Mouse (Mus musculus) liver, embryonic 12.5 days (tissue): ENCODE data around the gene Ddx41. TPM values are rescaled to one million over a fixed set of nuclear protein-coding genes. Genes with fewer than 3 reads are reported as not detected.

Experiments
- ATAC-seq: fragments of 200-750 bp; cut with Nextera tagmentation; 2 replicates; pipeline ENCODE4 v1.8.0; 2017; ENCODE audit warnings: moderate number of reproducible peaks, mild to moderate bottlenecking, moderate library complexity
- H3K27ac ChIP-seq: fragments of 300-500 bp; sonication (generic); 2 replicates; pipeline ENCODE4 v1.5.1; 2016; ENCODE audit warnings: mild to moderate bottlenecking
- H3K27me3 ChIP-seq: fragments of 300-500 bp; sonication (generic); replicated peaks from 2 replicates; pipeline ENCODE4 v1.6.1; 2016; ENCODE audit warnings: mild to moderate bottlenecking, moderate library complexity
- H3K36me3 ChIP-seq: fragments of 300-500 bp; sonication (generic); 2 replicates; pipeline ENCODE4 v1.6.1; 2016; ENCODE audit warnings: mild to moderate bottlenecking, moderate library complexity
- H3K4me1 ChIP-seq: fragments of 300-500 bp; sonication (generic); 2 replicates; pipeline ENCODE4 v1.6.1; 2016
- H3K4me2 ChIP-seq: fragments of 300-500 bp; sonication (generic); 2 replicates; pipeline ENCODE4 v1.6.1; 2016; ENCODE audit warnings: mild to moderate bottlenecking, moderate library complexity
- H3K4me3 ChIP-seq: fragments of 300-500 bp; sonication (generic); 2 replicates; pipeline ENCODE4 v1.5.1; 2016; ENCODE audit warnings: mild to moderate bottlenecking, moderate library complexity
- H3K9ac ChIP-seq: fragments of 300-500 bp; sonication (generic); 2 replicates; pipeline ENCODE4 v1.6.1; 2016; ENCODE audit warnings: mild to moderate bottlenecking, moderate library complexity
- H3K9me3 ChIP-seq: fragments of 300-500 bp; sonication (generic); replicated peaks from 2 replicates; pipeline ENCODE4 v1.6.1; 2016; ENCODE audit warnings: mild to moderate bottlenecking, moderate library complexity
- WGBS: fragments of 180-500 bp; shearing (Covaris S2); methylation state at CpG from one replicate; pipeline ENCODE4 v1.1.7; 2016; ENCODE audit not compliant: insufficient replicate concordance; 5-methylcytosine and 5-hydroxymethylcytosine counted together
- polyA plus RNA-seq: library from polyadenylated mRNA; unstranded; fragments of >200 nt; fragmentation: Nextera tagmentation; extraction: Ambion mirVana; gene quantifications from 2 replicates; pipeline ENCODE4 v1.2.1, GENCODE M21; 2016

Gene Ddx41
- polyA plus RNA-seq, 1 experiment from 2014 or later: 42.0 TPM

DNA sequence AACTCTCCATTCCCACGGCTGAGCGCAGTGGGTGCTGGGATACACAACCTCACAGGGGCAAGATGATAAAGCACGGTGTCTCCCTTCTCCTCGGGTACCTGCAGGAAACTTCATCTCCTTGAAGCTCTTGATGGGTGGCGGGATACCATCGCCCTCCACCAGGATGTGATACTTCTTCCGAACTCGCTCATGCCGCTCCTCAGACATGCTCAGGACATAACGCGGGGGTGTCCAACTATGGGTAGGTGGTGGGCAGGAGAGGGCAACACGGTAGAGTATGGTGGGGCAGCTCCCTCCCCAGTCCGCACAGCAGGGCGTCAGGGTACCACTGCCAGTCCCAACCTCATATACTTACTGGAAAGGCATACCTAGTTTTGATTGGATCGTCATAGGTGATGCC is 1.3 kb downstream of the Ddx41 start:
- H3K9me3 ChIP-seq: no peaks in the 10 kb centered on the region
- H3K4me1 ChIP-seq: peaks cover 26% of the 10 kb centered on the region
- no peak overlapping the region for H3K27ac ChIP-seq
- H3K4me2 ChIP-seq: peak overlapping the region; percentile 95
- H3K4me3 ChIP-seq: peak overlapping the region; percentile 86; the same call in 1 of the 2 replicates
- H3K27me3 ChIP-seq: no peaks in the 10 kb centered on the region
- H3K9ac ChIP-seq: no peak overlapping the region
- peaks cover 66% of the 10 kb centered on the region for H3K36me3 ChIP-seq
- WGBS: 81% methylated on average over 15 of the region's 15 CpGs
- ATAC-seq: no peak

GRCm38 (mm10) chr13:55529198-55529915 is 7.1 kb downstream of the Ddx41 start, which contains the start of gene Dok3:
Gene Dok3, minus strand, starts transcription at chr13:55529296.
- Histone ChIP-seq H3K27me3 (no peaks in the 10 kb centered on the region), H3K4me3 (0 out of 2 replicates have a peak within 1 kb of the TSS, but pooled peaks have one; percentile 11), H3K4me1 (peaks cover 37% of the 10 kb centered on the region), H3K27ac (peak within 1 kb of the TSS; percentile 67), H3K36me3 (peaks cover 52% of the 10 kb centered on the region), H3K9me3 (no peaks in the 10 kb centered on the region), H3K4me2 (peak within 1 kb of the TSS; percentile 21), H3K9ac (peak within 1 kb of the TSS; percentile 45; the same call in 1 of the 2 replicates)
- 54% methylated on average over 8 of the region's 8 CpGs for WGBS
- ATAC-seq: no peak

DNA sequence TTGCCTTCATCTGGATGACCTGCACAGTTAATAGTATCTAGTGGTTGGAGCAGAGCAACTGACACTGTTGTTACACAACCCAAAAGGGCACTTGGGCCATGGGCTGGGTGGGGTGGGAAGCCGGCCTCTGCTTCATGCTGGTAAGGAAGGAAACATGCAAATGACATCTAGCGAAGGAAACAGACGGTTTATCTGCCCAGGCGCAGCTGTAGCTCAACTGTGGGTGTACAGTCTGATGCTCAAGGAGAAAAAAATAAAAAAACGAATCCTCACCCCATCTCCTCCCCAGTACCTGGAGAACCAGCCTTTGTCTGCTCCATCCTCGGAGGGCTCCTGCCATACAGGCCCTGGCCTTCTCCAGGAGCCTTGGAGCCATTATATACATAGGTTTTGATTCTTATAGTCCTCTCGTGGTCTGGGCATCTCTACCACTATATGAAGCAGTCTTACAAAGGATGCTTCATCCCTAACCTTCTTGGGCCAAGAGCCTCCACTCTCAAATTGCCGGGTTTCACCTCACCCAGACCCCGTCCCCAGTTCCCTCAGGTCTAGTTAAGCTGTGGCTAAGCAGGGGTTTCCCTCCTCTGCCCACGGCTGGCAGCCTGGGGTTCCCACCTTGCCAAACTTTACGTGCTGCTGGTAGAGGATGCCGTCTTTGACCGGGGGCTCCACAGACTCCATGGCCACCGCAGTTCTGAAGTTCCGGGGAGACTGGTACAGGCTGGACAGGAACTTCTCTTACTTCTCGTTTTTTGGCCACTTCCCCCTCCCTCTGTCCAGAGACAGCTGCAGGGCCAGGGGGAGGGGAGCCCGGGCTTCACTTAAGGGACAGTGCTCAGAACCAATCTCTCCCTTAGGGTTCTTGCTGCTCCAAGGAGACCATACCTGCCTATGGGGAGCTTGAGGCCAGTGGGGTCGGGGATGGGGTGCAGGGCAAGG is 8.4 kb downstream of the Ddx41 start:
- Histone ChIP-seq H3K27ac (peak overlapping the region; percentile 73), H3K4me3 (0 out of 2 replicates have a peak overlapping the region, but pooled peaks have one; percentile 11), H3K4me2 (peak overlapping the region; percentile 21), H3K9ac (peak overlapping the region; percentile 45; the same call in 1 of the 2 replicates), H3K4me1 (peaks cover 44% of the 10 kb centered on the region), H3K36me3 (peaks cover 46% of the 10 kb centered on the region), H3K27me3 (no peaks in the 10 kb centered on the region), H3K9me3 (no peaks in the 10 kb centered on the region)
- WGBS: 24% methylated on average over 18 of the region's 18 CpGs
- peak; percentile 53 for ATAC-seq

GRCm38 (mm10) chr13:55527212-55527611 is 9.2 kb downstream of the Ddx41 start:
- Histone ChIP-seq H3K27ac (peak overlapping the region; percentile 73), H3K36me3 (peaks cover 39% of the 10 kb centered on the region), H3K4me3 (0 out of 2 replicates have a peak overlapping the region, but pooled peaks have one; percentile 11), H3K4me2 (peak overlapping the region; percentile 21), H3K27me3 (no peaks in the 10 kb centered on the region), H3K4me1 (peaks cover 48% of the 10 kb centered on the region), H3K9me3 (no peaks in the 10 kb centered on the region), H3K9ac (no peak overlapping the region)
- 0 out of 2 replicates have a peak, but pooled peaks have one; percentile 1 for ATAC-seq
- WGBS: 72% methylated on average over 16 of the region's 16 CpGs

DNA sequence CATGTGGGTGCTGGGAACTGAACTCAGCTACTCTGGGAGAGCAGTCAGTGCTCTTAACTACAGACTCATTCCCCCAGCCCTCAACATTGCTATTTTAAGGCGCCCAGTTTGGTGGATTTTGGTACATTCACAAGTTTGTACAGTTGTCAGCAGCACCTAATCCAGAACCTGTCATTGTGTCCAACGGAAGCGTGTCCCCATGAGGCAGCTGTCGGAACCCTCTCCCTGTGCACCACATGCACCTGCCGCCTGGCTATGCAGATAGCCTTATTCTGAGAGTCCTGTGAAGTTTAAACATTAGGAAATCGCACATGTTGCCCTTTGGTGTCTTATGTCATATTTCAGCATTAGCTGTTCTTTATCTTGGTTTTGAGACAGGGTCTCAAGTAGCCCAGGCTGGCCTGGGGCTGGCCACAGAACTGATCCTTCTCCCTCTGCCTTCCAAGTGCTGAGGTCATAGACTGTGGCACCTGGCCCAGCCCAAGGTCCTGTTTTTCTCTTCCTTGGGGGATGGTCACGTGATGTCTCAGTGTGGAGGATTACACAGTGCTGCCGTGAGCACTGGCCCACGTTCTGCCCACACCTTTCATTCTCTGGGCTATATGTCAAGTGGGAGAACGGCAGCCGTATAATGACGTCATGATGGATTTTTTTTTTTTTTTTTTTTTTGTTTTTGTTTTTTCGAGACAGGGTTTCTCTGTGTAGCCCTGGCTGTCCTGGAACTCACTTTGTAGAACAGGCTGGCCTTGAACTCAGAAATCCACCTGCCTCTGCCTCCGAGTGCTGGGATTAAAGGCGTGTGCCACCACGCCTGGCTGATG is 10.5 kb downstream of the Ddx41 start:
- Histone ChIP-seq H3K4me2 (no peak overlapping the region), H3K36me3 (peaks cover 26% of the 10 kb centered on the region), H3K4me1 (peaks cover 48% of the 10 kb centered on the region)

DNA sequence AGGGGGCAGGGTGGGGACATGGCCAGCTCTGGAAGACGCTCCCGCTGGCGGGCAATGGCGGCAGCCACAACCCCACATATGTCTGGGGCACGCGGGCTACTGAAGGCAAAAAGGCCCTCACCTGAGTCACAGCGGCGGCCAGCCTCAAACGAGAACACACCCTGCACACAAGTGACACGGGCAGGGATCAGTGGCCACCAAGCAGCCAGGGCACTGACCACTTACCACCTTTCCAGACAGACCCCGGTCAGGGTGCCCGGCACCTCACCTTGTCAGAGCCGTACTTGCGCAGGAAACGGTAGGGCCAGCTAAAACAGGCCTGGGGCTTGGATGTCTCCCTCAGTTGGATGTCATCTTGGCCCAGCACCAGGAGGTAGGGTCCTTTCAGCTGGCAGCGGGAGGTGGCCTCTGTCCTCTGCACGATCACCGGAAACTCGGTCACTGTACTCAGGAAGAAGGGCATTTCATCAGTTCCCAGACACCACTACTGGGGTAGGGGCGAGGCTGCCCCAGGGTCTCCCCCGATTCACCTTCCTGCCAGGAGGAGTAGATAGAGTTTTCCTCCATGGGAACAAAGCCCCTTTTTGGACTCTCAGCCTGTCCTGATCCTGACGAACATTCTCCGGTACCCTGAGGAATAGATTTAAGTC is 12.4 kb downstream of the Ddx41 start:
- H3K4me2 ChIP-seq: no peak overlapping the region
- H3K27me3 ChIP-seq: peaks cover 3% of the 10 kb centered on the region; the same call in 1 of the 2 replicates
- H3K36me3 ChIP-seq: peaks cover 7% of the 10 kb centered on the region
- no peak overlapping the region for H3K4me3 ChIP-seq
- H3K9ac ChIP-seq: no peak overlapping the region
- WGBS: 82% methylated on average over 23 of the region's 23 CpGs
- no peaks in the 10 kb centered on the region for H3K9me3 ChIP-seq
- peaks cover 35% of the 10 kb centered on the region for H3K4me1 ChIP-seq
- 0 out of 2 replicates have a peak overlapping the region, but pooled peaks have one; percentile 12 for H3K27ac ChIP-seq
- no peak for ATAC-seq

More for the DNA sequence above, 10.5 kb downstream of the Ddx41 start:
- H3K9ac ChIP-seq: no peak overlapping the region
- H3K27me3 ChIP-seq: no peaks in the 10 kb centered on the region; the same call in 1 of the 2 replicates
- H3K4me3 ChIP-seq: no peak overlapping the region
- no peak for ATAC-seq
- H3K27ac ChIP-seq: no peak overlapping the region
- 70% methylated on average over 16 of the region's 16 CpGs for WGBS
- H3K9me3 ChIP-seq: no peaks in the 10 kb centered on the region

- Histone ChIP-seq H3K36me3 (peaks cover 6% of the 10 kb centered on the region; the same call in 1 of the 2 replicates), H3K4me2 (no peak overlapping the region), H3K4me1 (peaks cover 27% of the 10 kb centered on the region), H3K27me3 (peaks cover 3% of the 10 kb centered on the region; the same call in 1 of the 2 replicates), H3K4me3 (no peak overlapping the region), H3K27ac (no peak overlapping the region), H3K9ac (no peak overlapping the region), H3K9me3 (no peaks in the 10 kb centered on the region)
- WGBS: 71% methylated on average over 17 of the region's 17 CpGs
- ATAC-seq: peak; percentile 44; the same call in 1 of the 2 replicates
Measured at GRCm38 (mm10) chr13:55523278-55523677, 13.2 kb downstream of the Ddx41 start.

- H3K36me3 ChIP-seq: peaks cover 6% of the 10 kb centered on the region; the same call in 1 of the 2 replicates
- no peak overlapping the region for H3K27ac ChIP-seq
- H3K4me3 ChIP-seq: no peak overlapping the region
- H3K4me1 ChIP-seq: peaks cover 22% of the 10 kb centered on the region
- peaks cover 6% of the 10 kb centered on the region; the same call in 1 of the 2 replicates for H3K27me3 ChIP-seq
- H3K9ac ChIP-seq: no peak overlapping the region
- 69% methylated on average over 8 of the region's 8 CpGs for WGBS
- no peak overlapping the region for H3K4me2 ChIP-seq
- ATAC-seq: no peak; the same call in 1 of the 2 replicates
- H3K9me3 ChIP-seq: no peaks in the 10 kb centered on the region
Measured at GRCm38 (mm10) chr13:55522730-55523129, 13.7 kb downstream of the Ddx41 start.

DNA sequence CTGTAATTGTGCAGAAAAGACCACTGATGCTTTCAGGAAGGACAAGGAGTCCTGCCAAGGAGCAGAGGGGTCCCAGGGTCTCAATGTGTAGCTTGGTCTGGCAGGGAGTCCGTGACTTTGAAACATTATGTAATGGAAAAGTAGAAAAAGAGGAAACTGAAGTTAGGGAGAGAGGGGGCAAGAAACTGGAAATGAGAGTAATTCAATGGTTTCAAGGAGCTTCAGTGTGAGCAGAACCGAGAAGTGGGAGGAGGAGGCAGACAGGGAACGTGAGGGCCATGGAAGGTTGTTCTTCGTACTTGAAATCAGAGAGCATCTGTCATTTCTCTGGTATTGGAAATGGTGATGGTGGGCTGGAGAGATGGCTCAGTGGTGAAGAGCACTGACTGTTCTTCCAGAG is 16.9 kb downstream of the Ddx41 start:
- Histone ChIP-seq H3K36me3 (peaks cover 6% of the 10 kb centered on the region; the same call in 1 of the 2 replicates), H3K9me3 (no peaks in the 10 kb centered on the region), H3K4me1 (0 out of 2 replicates have a peak, but pooled peaks cover 14% of the 10 kb centered on the region), H3K4me2 (no peak overlapping the region), H3K27ac (no peak overlapping the region), H3K27me3 (peaks cover 19% of the 10 kb centered on the region), H3K4me3 (no peak overlapping the region), H3K9ac (no peak overlapping the region)
- 52% methylated on average over 4 of the region's 4 CpGs for WGBS
- no peak for ATAC-seq

- no peak overlapping the region for H3K9ac ChIP-seq
- no peaks in the 10 kb centered on the region for H3K9me3 ChIP-seq
- H3K27ac ChIP-seq: no peak overlapping the region
- no peak for ATAC-seq
- H3K4me2 ChIP-seq: no peak overlapping the region
- no peaks in the 10 kb centered on the region for H3K36me3 ChIP-seq
- peaks cover 20% of the 10 kb centered on the region for H3K4me1 ChIP-seq
- peaks cover 26% of the 10 kb centered on the region for H3K27me3 ChIP-seq
- no peak overlapping the region for H3K4me3 ChIP-seq
- 3% methylated on average over 5 of the region's 5 CpGs for WGBS
Measured at GRCm38 (mm10) chr13:55516955-55517354, 19.5 kb downstream of the Ddx41 start.
